ENCODE assay signal across 12 mouse cellular contexts in genomic region chr14:54258131-54258670, GRCm38 (mm10). TPM values are rescaled to one million over a fixed set of nuclear protein-coding genes. Genes with fewer than 3 reads are reported as not detected.
DNase-seq lines count a peak whose midpoint lies in the region; ATAC-seq and TF ChIP-seq lines count a peak whose summit lies in the region.
"Had no signal": no experiment of that assay in that cellular context is flagged by ENCODE, and none has a peak within 500 bp of the region (broad histone marks: within the 10 kb centered on the region; RNA-seq: fewer than 3 reads in every experiment).

No protein-coding gene starts in this region.

- H3K79me2 ChIP-seq in myocyte (ENCODE audit: control insufficient read depth, insufficient read depth) = peaks cover 5% of the 10 kb centered on the region

- no peak overlapping the region for H3ac ChIP-seq in myocyte (ENCODE audit: control insufficient read depth, insufficient read length)

- no peak for TF ChIP-seq POLR2A in myocyte (IDR thresholded peaks at IDR 0.05; ENCODE audit: insufficient read length, low read depth)

- no peaks in the 10 kb centered on the region for H3K9me3 ChIP-seq in kidney, embryonic 16.5 days (ENCODE audit: low read length)
- H3K9me3 ChIP-seq in embryonic facial prominence, embryonic 14.5 days (ENCODE audit: control insufficient read depth, low read length) = no peaks in the 10 kb centered on the region
- no peaks in the 10 kb centered on the region for H3K9me3 ChIP-seq in intestine, embryonic 16.5 days (ENCODE audit: control insufficient read depth, low read length)
- H3K9me3 ChIP-seq: G1E; neural tube, embryonic 13.5 days had no signal

- peak overlapping the region; percentile 82; the same call in 1 of the 2 replicates for H3K4me2 ChIP-seq in kidney, embryonic 16.5 days (replicated peaks; ENCODE audit: low read depth, low read length)
- peak overlapping the region; percentile 71; the same call in 1 of the 2 replicates for H3K4me2 ChIP-seq in embryonic facial prominence, embryonic 14.5 days (ENCODE audit: low read depth, low read length)
- H3K4me2 ChIP-seq in intestine, embryonic 16.5 days (ENCODE audit: low read depth, low read length) = peak overlapping the region; percentile 84
- peak overlapping the region; percentile 90 for H3K4me2 ChIP-seq in myocyte (ENCODE audit: low read depth)

- DNase-seq in kidney, postnatal 10 days = no peak
- no peak for DNase-seq in embryonic facial prominence, embryonic 14.5 days (ENCODE audit: low spot score)
- no peak for DNase-seq in spleen, postnatal 36 days (ENCODE audit: low spot score in 2 of 2)

- H3K36me3 ChIP-seq in kidney, embryonic 16.5 days (ENCODE audit: insufficient read depth, low read length) = peaks cover 7% of the 10 kb centered on the region; the same call in 1 of the 2 replicates
- H3K36me3 ChIP-seq in embryonic facial prominence, embryonic 14.5 days (ENCODE audit: control insufficient read depth, insufficient read depth, low read length) = peaks cover 7% of the 10 kb centered on the region; the same call in 1 of the 2 replicates
- H3K36me3 ChIP-seq in intestine, embryonic 16.5 days (ENCODE audit: control insufficient read depth, insufficient read depth, low read length) = 0 out of 2 replicates have a peak, but pooled peaks cover 2% of the 10 kb centered on the region
- H3K36me3 ChIP-seq in myocyte (ENCODE audit: control insufficient read depth, insufficient read depth) = no peaks in the 10 kb centered on the region

- 74% methylated on average over 7 of the region's 7 CpGs for WGBS in kidney, embryonic 16.5 days
- WGBS in embryonic facial prominence, embryonic 14.5 days = 50% methylated on average over 7 of the region's 7 CpGs
- WGBS in intestine, embryonic 16.5 days = 54% methylated on average over 7 of the region's 7 CpGs

- H3K4me1 ChIP-seq in kidney, embryonic 16.5 days (ENCODE audit: insufficient read depth, low read length) = peaks cover 28% of the 10 kb centered on the region
- peaks cover 9% of the 10 kb centered on the region for H3K4me1 ChIP-seq in embryonic facial prominence, embryonic 14.5 days (ENCODE audit: control insufficient read depth, insufficient read depth, low read length)
- H3K4me1 ChIP-seq in intestine, embryonic 16.5 days (ENCODE audit: control insufficient read depth, insufficient read depth, low read length) = peaks cover 17% of the 10 kb centered on the region

- H3K4me3 ChIP-seq in kidney, embryonic 16.5 days (ENCODE audit: low read length) = 0 out of 2 replicates have a peak overlapping the region, but pooled peaks have one; percentile 57
- H3K4me3 ChIP-seq in embryonic facial prominence, embryonic 14.5 days (ENCODE audit: low read depth, low read length) = no peak overlapping the region
- H3K4me3 ChIP-seq in intestine, embryonic 16.5 days (ENCODE audit: low read length) = no peak overlapping the region
- H3K4me3 ChIP-seq in myocyte = no peak overlapping the region

- H3K9ac ChIP-seq in kidney, embryonic 16.5 days (replicated peaks; ENCODE audit: low read length) = no peak overlapping the region; the same call in 1 of the 2 replicates
- no peak overlapping the region for H3K9ac ChIP-seq in embryonic facial prominence, embryonic 14.5 days (ENCODE audit: low read depth, low read length)
- H3K9ac ChIP-seq in intestine, embryonic 16.5 days (ENCODE audit: low read depth, low read length) = no peak overlapping the region

- no peak for ATAC-seq in kidney, embryonic 16.5 days (ENCODE audit: low FRiP score, low TSS enrichment)
- ATAC-seq in embryonic facial prominence, embryonic 14.5 days (ENCODE audit: low read depth) = no peak
- ATAC-seq in intestine, embryonic 16.5 days = no peak
- no peak for ATAC-seq in megakaryocyte progenitor cell, adult 5-6 weeks (replicated peaks; ENCODE audit: poor library complexity)

- H3K27me3 ChIP-seq in kidney, embryonic 16.5 days (ENCODE audit: insufficient read depth, low read length) = no peaks in the 10 kb centered on the region
- H3K27me3 ChIP-seq in embryonic facial prominence, embryonic 14.5 days (replicated peaks; ENCODE audit: control insufficient read depth, insufficient read depth, low read length) = no peaks in the 10 kb centered on the region
- no peaks in the 10 kb centered on the region for H3K27me3 ChIP-seq in intestine, embryonic 16.5 days (replicated peaks; ENCODE audit: control insufficient read depth, insufficient read depth, low read length)
- H3K27me3 ChIP-seq in myocyte (ENCODE audit: control insufficient read depth, insufficient read depth, insufficient read length) = no peaks in the 10 kb centered on the region

- H3K27ac ChIP-seq in kidney, embryonic 16.5 days (ENCODE audit: low read length) = no peak overlapping the region
- H3K27ac ChIP-seq in embryonic facial prominence, embryonic 14.5 days (replicated peaks; ENCODE audit: low read depth, low read length) = no peak overlapping the region
- no peak overlapping the region for H3K27ac ChIP-seq in intestine, embryonic 16.5 days (ENCODE audit: low read length)
- H3K27ac ChIP-seq: neural tube, embryonic 13.5 days had no signal

TF ChIP-seq in myocyte, 11 proteins besides CTCF, POLR2A, EP300 and RAD21:
- no peak for TF ChIP-seq POLR2AphosphoS2 (IDR thresholded peaks at IDR 0.05; ENCODE audit: insufficient read length, low read depth)
- no peak for TF ChIP-seq TCF12 (IDR thresholded peaks at IDR 0.05; ENCODE audit: insufficient read depth, poor library complexity, severe bottlenecking)
- no peak for TF ChIP-seq MYOG (IDR thresholded peaks at IDR 0.05; ENCODE audit: control insufficient read depth in 1 of 3, insufficient read depth in 1 of 3, insufficient read length in 2 of 3, low read depth in 2 of 3)
- TF ChIP-seq E2F4 (IDR thresholded peaks at IDR 0.05; ENCODE audit: insufficient read depth) = no peak
- TF ChIP-seq REST (IDR thresholded peaks at IDR 0.05; ENCODE audit: insufficient read depth, insufficient read length) = no peak
- TF ChIP-seq MYOD1 (IDR thresholded peaks at IDR 0.05; ENCODE audit: control insufficient read depth in 1 of 3, insufficient read length in 2 of 3, low read depth in 2 of 3) = no peak
- TF ChIP-seq TCF3 (IDR thresholded peaks at IDR 0.05; ENCODE audit: insufficient read length, low read depth) = no peak
- no peak for TF ChIP-seq MAX (IDR thresholded peaks at IDR 0.05; ENCODE audit: low read depth)

RNA-seq across cellular contexts. Expression of gene Abhd4, which starts 4.2 kb away (rescaled TPM):
- polyA plus RNA-seq in kidney, embryonic 16.5 days (2015; fragmentation: Nextera tagmentation; extraction: Ambion mirVana) = 80.3 and 86.2 TPM in 2 replicates
- 59.0 and 63.5 TPM in 2 replicates for polyA plus RNA-seq in embryonic facial prominence, embryonic 14.5 days (2014; fragmentation: Nextera tagmentation; extraction: Ambion mirVana)
- 47.4 and 47.8 TPM in 2 replicates for polyA plus RNA-seq in intestine, embryonic 16.5 days (2015; fragmentation: Nextera tagmentation; extraction: Ambion mirVana)
- polyA plus RNA-seq in myocyte (2012; fragmentation: generic; extraction: Trizol) = 65.9 TPM
- 34.6 and 44.2 TPM in 2 replicates for total RNA-seq in megakaryocyte progenitor cell, adult 5-6 weeks (2015)
- 20.4 and 33.1 TPM in 2 replicates for total RNA-seq in megakaryocyte progenitor cell, adult 5-6 weeks (2017)

RNA-seq across cellular contexts. Expression of gene Dad1, which starts 4.3 kb away (rescaled TPM):
- polyA plus RNA-seq in kidney, embryonic 16.5 days (2015; fragmentation: Nextera tagmentation; extraction: Ambion mirVana) = 422 and 474 TPM in 2 replicates
- 400 and 436 TPM in 2 replicates for polyA plus RNA-seq in embryonic facial prominence, embryonic 14.5 days (2014; fragmentation: Nextera tagmentation; extraction: Ambion mirVana)
- polyA plus RNA-seq in intestine, embryonic 16.5 days (2015; fragmentation: Nextera tagmentation; extraction: Ambion mirVana) = 489 and 514 TPM in 2 replicates
- polyA plus RNA-seq in myocyte (2012; fragmentation: generic; extraction: Trizol) = 324 TPM
- total RNA-seq in megakaryocyte progenitor cell, adult 5-6 weeks (2015) = 228 and 315 TPM in 2 replicates
- total RNA-seq in megakaryocyte progenitor cell, adult 5-6 weeks (2017) = 125 and 135 TPM in 2 replicates

RNA-seq across cellular contexts. Expression of gene Olfr49, which starts 26.5 kb away (rescaled TPM):
- not detected in 2 replicates for polyA plus RNA-seq in kidney, embryonic 16.5 days (2015; fragmentation: Nextera tagmentation; extraction: Ambion mirVana)
- 0.04 TPM in 1 of 2 replicates, not detected in the other for polyA plus RNA-seq in embryonic facial prominence, embryonic 14.5 days (2014; fragmentation: Nextera tagmentation; extraction: Ambion mirVana)
- polyA plus RNA-seq in intestine, embryonic 16.5 days (2015; fragmentation: Nextera tagmentation; extraction: Ambion mirVana) = not detected in 2 replicates
- polyA plus RNA-seq in myocyte (2012; fragmentation: generic; extraction: Trizol) = not detected
- not detected in 2 replicates for total RNA-seq in megakaryocyte progenitor cell, adult 5-6 weeks (2015)
- total RNA-seq in megakaryocyte progenitor cell, adult 5-6 weeks (2017) = not detected in 2 replicates
- total RNA-seq: gastrocnemius, postnatal 4 days; left cerebral cortex, adult 18-20 months had no signal
- polyA plus RNA-seq: embryonic facial prominence, embryonic 11.5 days; G1E; neural tube, embryonic 13.5 days had no signal
